22 mouse cellular contexts compared by ENCODE assay signal in genomic region chr19:42311332-42311731, GRCm38 (mm10).
A peak's percentile ranks its signal among the peaks of the same experiment; 100 is the strongest.
DNase-seq lines count a peak whose midpoint lies in the region; ATAC-seq and TF ChIP-seq lines count a peak whose summit lies in the region.
"Had no signal": no experiment of that assay in that cellular context is flagged by ENCODE, and none has a peak within 500 bp of the region (broad histone marks: within the 10 kb centered on the region; RNA-seq: fewer than 3 reads in every experiment).

No protein-coding gene starts in this region.

- 0 out of 2 replicates have a peak, but pooled peaks have one; percentile 12 for TF ChIP-seq CTCF in liver, postnatal 0 days (IDR thresholded peaks at IDR 0.05; ENCODE audit: low read depth)

- no peak overlapping the region for H3K4me3 ChIP-seq in forebrain, embryonic 13.5 days
- H3K4me3 ChIP-seq in forebrain, embryonic 10.5 days = no peak overlapping the region
- H3K4me3 ChIP-seq in liver, postnatal 0 days (ENCODE audit: low read depth, low read length) = no peak overlapping the region
- H3K4me3 ChIP-seq in kidney, embryonic 14.5 days (ENCODE audit: low read length) = no peak overlapping the region
- H3K4me3 ChIP-seq: heart, adult 2 months; heart, embryonic 15.5 days; liver, embryonic 15.5 days; midbrain, embryonic 13.5 days had no signal

- no peak overlapping the region for H3K9ac ChIP-seq in forebrain, embryonic 13.5 days
- H3K9ac ChIP-seq in liver, postnatal 0 days (replicated peaks) = no peak overlapping the region
- H3K9ac ChIP-seq in kidney, embryonic 14.5 days (ENCODE audit: low read depth, low read length) = no peak overlapping the region
- H3K9ac ChIP-seq: heart, embryonic 15.5 days; liver, embryonic 15.5 days; midbrain, embryonic 13.5 days had no signal

- no peak for DNase-seq in forebrain, embryonic 10.5 days (ENCODE audit: extremely low spot score, low spot score)
- DNase-seq in liver, postnatal 0 days = no peak
- DNase-seq in liver = no peak
- DNase-seq in adrenal gland, postnatal 10 days = no peak
- DNase-seq: adrenal gland, postnatal 25 days; cerebellum, adult 18-20 months; cerebellum, postnatal 25 days; gastrocnemius, postnatal 10 days; heart, adult 2 months; layer of hippocampus, postnatal 36 days; spleen, adult 18-20 months; thymus, postnatal 25 days had no signal

- peak overlapping the region; percentile 82 for H3K27ac ChIP-seq in forebrain, embryonic 13.5 days
- H3K27ac ChIP-seq in forebrain, embryonic 10.5 days = no peak overlapping the region
- H3K27ac ChIP-seq in liver, postnatal 0 days (ENCODE audit: low read depth) = no peak overlapping the region
- no peak overlapping the region for H3K27ac ChIP-seq in kidney, embryonic 14.5 days (ENCODE audit: low read depth, low read length)
- H3K27ac ChIP-seq: heart, adult 2 months; heart, embryonic 15.5 days; liver, embryonic 15.5 days; midbrain, embryonic 13.5 days had no signal

- H3K9me3 ChIP-seq in forebrain, embryonic 13.5 days (replicated peaks) = no peaks in the 10 kb centered on the region
- no peaks in the 10 kb centered on the region for H3K9me3 ChIP-seq in forebrain, embryonic 10.5 days
- H3K9me3 ChIP-seq in liver, postnatal 0 days (ENCODE audit: low read length) = no peaks in the 10 kb centered on the region
- no peaks in the 10 kb centered on the region for H3K9me3 ChIP-seq in kidney, embryonic 14.5 days (ENCODE audit: control insufficient read depth, low read length)
- H3K9me3 ChIP-seq: heart, embryonic 15.5 days; liver, embryonic 15.5 days; midbrain, embryonic 13.5 days had no signal

- H3K4me2 ChIP-seq in forebrain, embryonic 13.5 days = no peak overlapping the region
- H3K4me2 ChIP-seq in liver, postnatal 0 days (ENCODE audit: low read depth, low read length) = no peak overlapping the region
- no peak overlapping the region for H3K4me2 ChIP-seq in kidney, embryonic 14.5 days (replicated peaks; ENCODE audit: low read depth, low read length)
- H3K4me2 ChIP-seq: heart, embryonic 15.5 days; liver, embryonic 15.5 days; midbrain, embryonic 13.5 days had no signal

- H3K27me3 ChIP-seq in forebrain, embryonic 13.5 days = peaks cover 32% of the 10 kb centered on the region
- peaks cover 59% of the 10 kb centered on the region; the same call in 1 of the 2 replicates for H3K27me3 ChIP-seq in forebrain, embryonic 10.5 days (ENCODE audit: poor library complexity, severe bottlenecking)
- no peaks in the 10 kb centered on the region for H3K27me3 ChIP-seq in liver, postnatal 0 days (ENCODE audit: insufficient read depth, low read length)
- no peaks in the 10 kb centered on the region for H3K27me3 ChIP-seq in kidney, embryonic 14.5 days (ENCODE audit: control insufficient read depth, insufficient read depth, low read length)
- H3K27me3 ChIP-seq: liver, embryonic 15.5 days; midbrain, embryonic 13.5 days had no signal

- WGBS in forebrain, embryonic 13.5 days = 44% methylated on average over 2 of the region's 2 CpGs
- 48% methylated on average over 2 of the region's 2 CpGs for WGBS in forebrain, embryonic 10.5 days
- 15% methylated on average over 2 of the region's 2 CpGs for WGBS in liver, postnatal 0 days (ENCODE audit: insufficient replicate concordance)
- 35% methylated on average over 2 of the region's 2 CpGs for WGBS in kidney, embryonic 14.5 days

- no peak for TF ChIP-seq EP300 in liver, postnatal 0 days (IDR thresholded peaks at IDR 0.05; ENCODE audit: low read depth)

- ATAC-seq in forebrain, embryonic 13.5 days = no peak
- no peak for ATAC-seq in liver, postnatal 0 days
- ATAC-seq in common myeloid progenitor, adult 5-6 weeks (replicated peaks; ENCODE audit: low read depth, poor library complexity, severe bottlenecking) = peak; percentile 16; the same call in 1 of the 2 replicates
- ATAC-seq in kidney, embryonic 14.5 days (ENCODE audit: low FRiP score, low TSS enrichment) = no peak
- ATAC-seq: activated CD4-positive, CD25-positive, alpha-beta regulatory T cell, adult 4 months; hindbrain, embryonic 16.5 days; intestine, embryonic 16.5 days; lung, postnatal 0 days; midbrain, embryonic 13.5 days had no signal

- H3K36me3 ChIP-seq in forebrain, embryonic 13.5 days (ENCODE audit: poor library complexity, severe bottlenecking) = no peaks in the 10 kb centered on the region
- H3K36me3 ChIP-seq in forebrain, embryonic 10.5 days (replicated peaks) = no peaks in the 10 kb centered on the region
- H3K36me3 ChIP-seq in liver, postnatal 0 days (replicated peaks; ENCODE audit: insufficient read depth, low read length) = no peaks in the 10 kb centered on the region
- H3K36me3 ChIP-seq in kidney, embryonic 14.5 days (ENCODE audit: control insufficient read depth, insufficient read depth, low read length) = no peaks in the 10 kb centered on the region
- H3K36me3 ChIP-seq: heart, embryonic 15.5 days; liver, embryonic 15.5 days; midbrain, embryonic 13.5 days had no signal

- H3K4me1 ChIP-seq in forebrain, embryonic 13.5 days = peaks cover 55% of the 10 kb centered on the region
- peaks cover 34% of the 10 kb centered on the region for H3K4me1 ChIP-seq in forebrain, embryonic 10.5 days
- no peaks in the 10 kb centered on the region; the same call in 1 of the 2 replicates for H3K4me1 ChIP-seq in liver, postnatal 0 days (ENCODE audit: insufficient read depth)
- H3K4me1 ChIP-seq in kidney, embryonic 14.5 days (ENCODE audit: control insufficient read depth, insufficient read depth, low read length) = peaks cover 12% of the 10 kb centered on the region; the same call in 1 of the 2 replicates
- H3K4me1 ChIP-seq: liver, embryonic 15.5 days had no signal
